In genomic region chr14:54426003-54426688, GRCm38 (mm10) we compare ENCODE assay signal across 8 mouse cellular contexts. TPM values are rescaled to one million over a fixed set of nuclear protein-coding genes. Genes with fewer than 3 reads are reported as not detected.
DNase-seq lines count a peak whose midpoint lies in the region; ATAC-seq lines count a peak whose summit lies in the region.

No protein-coding gene starts in this region.

- peak overlapping the region; percentile 85 for H3K27ac ChIP-seq in kidney, embryonic 14.5 days (ENCODE audit: low read depth, low read length)
- peak overlapping the region; percentile 92 for H3K27ac ChIP-seq in hindbrain, embryonic 15.5 days (replicated peaks)
- H3K27ac ChIP-seq in midbrain, embryonic 15.5 days, result peak overlapping the region; percentile 88

- H3K9me3 ChIP-seq in kidney, embryonic 14.5 days (ENCODE audit: control insufficient read depth, low read length), result no peaks in the 10 kb centered on the region
- H3K9me3 ChIP-seq in hindbrain, embryonic 15.5 days, result no peaks in the 10 kb centered on the region
- no peaks in the 10 kb centered on the region for H3K9me3 ChIP-seq in midbrain, embryonic 15.5 days

- H3K4me3 ChIP-seq in kidney, embryonic 14.5 days (ENCODE audit: low read length), result peak overlapping the region; percentile 67
- H3K4me3 ChIP-seq in hindbrain, embryonic 15.5 days, result peak overlapping the region; percentile 93
- peak overlapping the region; percentile 96 for H3K4me3 ChIP-seq in midbrain, embryonic 15.5 days

- no peak for DNase-seq in kidney, adult 11 months
- DNase-seq in brain, adult 2 months (ENCODE audit: low read depth, low spot score), result peak; percentile 39
- no peak for DNase-seq in left cerebral cortex, adult 8-10 months (ENCODE audit: low spot score in 2 of 2)
- DNase-seq in urinary bladder, postnatal 10 days (ENCODE audit: low spot score), result no peak
- no peak for DNase-seq in spleen, postnatal 14 days (ENCODE audit: low spot score in 2 of 2)

- WGBS in kidney, embryonic 14.5 days, result 32% methylated on average over 14 of the region's 14 CpGs
- 32% methylated on average over 14 of the region's 14 CpGs for WGBS in hindbrain, embryonic 15.5 days
- 33% methylated on average over 14 of the region's 14 CpGs for WGBS in midbrain, embryonic 15.5 days

- H3K4me1 ChIP-seq in kidney, embryonic 14.5 days (ENCODE audit: control insufficient read depth, insufficient read depth, low read length), result peaks cover 26% of the 10 kb centered on the region
- peaks cover 41% of the 10 kb centered on the region for H3K4me1 ChIP-seq in hindbrain, embryonic 15.5 days (replicated peaks)
- peaks cover 36% of the 10 kb centered on the region for H3K4me1 ChIP-seq in midbrain, embryonic 15.5 days

- peaks cover 16% of the 10 kb centered on the region for H3K36me3 ChIP-seq in kidney, embryonic 14.5 days (ENCODE audit: control insufficient read depth, insufficient read depth, low read length)
- peaks cover 14% of the 10 kb centered on the region for H3K36me3 ChIP-seq in hindbrain, embryonic 15.5 days
- 0 out of 2 replicates have a peak, but pooled peaks cover 9% of the 10 kb centered on the region for H3K36me3 ChIP-seq in midbrain, embryonic 15.5 days (replicated peaks)

- no peaks in the 10 kb centered on the region for H3K27me3 ChIP-seq in kidney, embryonic 14.5 days (ENCODE audit: control insufficient read depth, insufficient read depth, low read length)
- peaks cover 11% of the 10 kb centered on the region; the same call in 1 of the 2 replicates for H3K27me3 ChIP-seq in hindbrain, embryonic 15.5 days
- H3K27me3 ChIP-seq in midbrain, embryonic 15.5 days (replicated peaks), result no peaks in the 10 kb centered on the region

- no peak for ATAC-seq in kidney, embryonic 14.5 days (ENCODE audit: low FRiP score, low TSS enrichment)
- peak; percentile 38 for ATAC-seq in hindbrain, embryonic 15.5 days (ENCODE audit: low FRiP score, low read depth)
- ATAC-seq in midbrain, embryonic 15.5 days (replicated peaks), result peak; percentile 59

- peak overlapping the region; percentile 54 for H3K4me2 ChIP-seq in kidney, embryonic 14.5 days (replicated peaks; ENCODE audit: low read depth, low read length)
- H3K4me2 ChIP-seq in hindbrain, embryonic 15.5 days, result peak overlapping the region; percentile 66
- peak overlapping the region; percentile 66 for H3K4me2 ChIP-seq in midbrain, embryonic 15.5 days

- H3K9ac ChIP-seq in kidney, embryonic 14.5 days (ENCODE audit: low read depth, low read length), result peak overlapping the region; percentile 72
- peak overlapping the region; percentile 93 for H3K9ac ChIP-seq in hindbrain, embryonic 15.5 days
- peak overlapping the region; percentile 85 for H3K9ac ChIP-seq in midbrain, embryonic 15.5 days

RNA-seq across cellular contexts. Expression of gene Mrpl52, which starts 0.6 kb away (rescaled TPM):
- polyA plus RNA-seq in kidney, embryonic 14.5 days (2014; fragmentation: Nextera tagmentation; extraction: Ambion mirVana), result 269 and 360 TPM in 2 replicates
- 241 and 251 TPM in 2 replicates for polyA plus RNA-seq in hindbrain, embryonic 15.5 days (2015; fragmentation: Nextera tagmentation; extraction: Ambion mirVana)
- 234 and 252 TPM in 2 replicates for polyA plus RNA-seq in midbrain, embryonic 15.5 days (2015; fragmentation: Nextera tagmentation; extraction: Ambion mirVana)
- 100 to 1,000 TPM in 2 of 4 experiments, 10 to 100 TPM in 2; 71.6 to 109 (median 87.4) TPM for total RNA-seq in left cerebral cortex, adult 8-10 months (2022)

RNA-seq across cellular contexts. Expression of gene Mmp14, which starts 5.3 kb away (rescaled TPM):
- polyA plus RNA-seq in kidney, embryonic 14.5 days (2014; fragmentation: Nextera tagmentation; extraction: Ambion mirVana), result 101 and 167 TPM in 2 replicates
- polyA plus RNA-seq in hindbrain, embryonic 15.5 days (2015; fragmentation: Nextera tagmentation; extraction: Ambion mirVana), result 51.1 and 53.4 TPM in 2 replicates
- polyA plus RNA-seq in midbrain, embryonic 15.5 days (2015; fragmentation: Nextera tagmentation; extraction: Ambion mirVana), result 45.4 and 51.0 TPM in 2 replicates
- 10 to 100 TPM in 3 of 4 experiments, 1 to 10 TPM in 1; 8.7 to 14.8 (median 11.9) TPM for total RNA-seq in left cerebral cortex, adult 8-10 months (2022)

RNA-seq across cellular contexts. Expression of gene Slc7a7, which starts 8.6 kb away (rescaled TPM):
- polyA plus RNA-seq in kidney, embryonic 14.5 days (2014; fragmentation: Nextera tagmentation; extraction: Ambion mirVana), result 6.9 and 9.6 TPM in 2 replicates
- 4.5 and 5.9 TPM in 2 replicates for polyA plus RNA-seq in hindbrain, embryonic 15.5 days (2015; fragmentation: Nextera tagmentation; extraction: Ambion mirVana)
- 4.7 and 4.9 TPM in 2 replicates for polyA plus RNA-seq in midbrain, embryonic 15.5 days (2015; fragmentation: Nextera tagmentation; extraction: Ambion mirVana)
- total RNA-seq in left cerebral cortex, adult 8-10 months (2022), result 1 to 10 TPM; 1.1 to 7.5 (median 3.4) TPM

RNA-seq across cellular contexts. Expression of gene Lrp10, which starts 37.8 kb away (rescaled TPM):
- polyA plus RNA-seq in kidney, embryonic 14.5 days (2014; fragmentation: Nextera tagmentation; extraction: Ambion mirVana), result 32.0 and 47.0 TPM in 2 replicates
- 30.3 and 34.3 TPM in 2 replicates for polyA plus RNA-seq in hindbrain, embryonic 15.5 days (2015; fragmentation: Nextera tagmentation; extraction: Ambion mirVana)
- 28.9 and 31.4 TPM in 2 replicates for polyA plus RNA-seq in midbrain, embryonic 15.5 days (2015; fragmentation: Nextera tagmentation; extraction: Ambion mirVana)
- total RNA-seq in left cerebral cortex, adult 8-10 months (2022), result 10 to 100 TPM; 24.1 to 27.4 (median 25.8) TPM

RNA-seq across cellular contexts. Expression of gene Rem2, which starts 49.8 kb away (rescaled TPM):
- 6.1 and 6.9 TPM in 2 replicates for polyA plus RNA-seq in kidney, embryonic 14.5 days (2014; fragmentation: Nextera tagmentation; extraction: Ambion mirVana)
- polyA plus RNA-seq in hindbrain, embryonic 15.5 days (2015; fragmentation: Nextera tagmentation; extraction: Ambion mirVana), result 39.7 and 42.2 TPM in 2 replicates
- 45.2 and 47.1 TPM in 2 replicates for polyA plus RNA-seq in midbrain, embryonic 15.5 days (2015; fragmentation: Nextera tagmentation; extraction: Ambion mirVana)
- 10 to 100 TPM; 11.7 to 18.2 (median 13.6) TPM for total RNA-seq in left cerebral cortex, adult 8-10 months (2022)
